Mouse (Mus musculus): ENCODE measurements around the gene Svop. TPM values are rescaled to one million over a fixed set of nuclear protein-coding genes. Genes with fewer than 3 reads are reported as not detected.

Gene Svop
- polyA plus RNA-seq, 1 experiment from 2014 or later = 8.9 TPM

DNA sequence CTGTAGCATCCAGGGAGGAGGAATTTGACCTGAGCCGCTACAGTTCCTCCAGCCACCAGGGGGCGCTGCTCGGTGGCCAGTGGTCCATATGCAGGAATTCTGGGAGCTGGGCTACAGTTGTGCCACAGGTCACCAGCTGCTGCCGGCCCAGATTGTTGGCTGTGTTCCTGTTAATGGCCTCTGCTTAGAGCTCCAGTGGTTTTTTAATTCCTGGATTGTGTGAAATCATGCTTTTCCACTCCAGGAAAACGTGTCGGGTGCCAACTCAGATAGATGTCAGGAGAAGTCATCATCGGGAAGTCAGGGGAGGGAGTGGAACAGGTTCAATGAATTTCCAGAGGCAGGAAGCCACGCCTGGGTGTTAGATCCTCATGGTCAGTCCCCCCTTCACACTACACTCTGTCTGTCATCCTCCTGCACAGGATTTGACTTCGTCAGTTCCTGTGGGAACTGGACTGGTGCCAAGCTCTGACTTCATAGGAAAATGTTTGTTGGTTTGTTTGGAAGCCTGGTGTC is 39.1 kb downstream of the Svop start:
- Histone ChIP-seq H3K4me3 (peak overlapping the region; percentile 22; the same call in 1 of the 2 replicates), H3K9me3 (replicated peaks) (no peaks in the 10 kb centered on the region), H3K4me1 (peaks cover 14% of the 10 kb centered on the region), H3K27me3 (ENCODE audit: low read depth, poor library complexity, severe bottlenecking) (no peaks in the 10 kb centered on the region), H3K36me3 (no peaks in the 10 kb centered on the region), H3K27ac (replicated peaks) (peak overlapping the region; percentile 67)
- DNase-seq (ENCODE audit: low spot score) = peak; percentile 77
- WGBS = 35% methylated on average over 9 of the region's 9 CpGs

DNA sequence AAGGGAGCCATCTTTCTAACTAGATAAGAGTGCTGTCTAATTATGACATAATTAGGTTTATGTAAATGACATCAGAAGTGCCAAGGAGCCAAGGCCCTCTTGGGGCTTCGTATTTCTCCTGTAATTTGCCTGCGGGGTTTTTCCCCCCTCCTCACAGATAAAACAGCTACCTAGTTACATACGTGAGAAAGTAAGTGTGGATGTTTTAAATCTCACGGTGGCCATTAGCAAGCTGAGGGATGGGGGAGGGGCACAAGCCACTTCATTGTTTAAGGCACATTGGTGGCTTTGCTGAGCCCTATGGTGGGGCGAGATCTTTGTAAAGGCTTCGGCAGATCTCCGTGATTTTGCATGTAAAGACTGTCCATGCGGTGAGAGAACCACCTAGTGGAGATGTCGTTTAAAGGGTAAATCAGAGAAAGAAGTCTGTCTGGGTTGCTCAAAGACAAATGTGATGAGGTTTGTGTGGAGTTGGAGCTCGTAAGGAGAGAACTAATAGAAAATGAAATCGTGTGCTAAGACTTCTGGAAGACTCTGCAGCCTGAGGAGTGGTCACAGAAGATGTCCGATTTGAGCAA is 42.5 kb downstream of the Svop start:
- no peaks in the 10 kb centered on the region for H3K9me3 ChIP-seq (replicated peaks)
- H3K4me1 ChIP-seq = peaks cover 14% of the 10 kb centered on the region
- H3K4me3 ChIP-seq = no peak overlapping the region
- H3K27me3 ChIP-seq (ENCODE audit: low read depth, poor library complexity, severe bottlenecking) = 0 out of 2 replicates have a peak, but pooled peaks cover 3% of the 10 kb centered on the region
- no peaks in the 10 kb centered on the region for H3K36me3 ChIP-seq
- 71% methylated on average over 12 of the region's 12 CpGs for WGBS
- H3K27ac ChIP-seq (replicated peaks) = no peak overlapping the region
- DNase-seq (ENCODE audit: low spot score) = no peak

DNA sequence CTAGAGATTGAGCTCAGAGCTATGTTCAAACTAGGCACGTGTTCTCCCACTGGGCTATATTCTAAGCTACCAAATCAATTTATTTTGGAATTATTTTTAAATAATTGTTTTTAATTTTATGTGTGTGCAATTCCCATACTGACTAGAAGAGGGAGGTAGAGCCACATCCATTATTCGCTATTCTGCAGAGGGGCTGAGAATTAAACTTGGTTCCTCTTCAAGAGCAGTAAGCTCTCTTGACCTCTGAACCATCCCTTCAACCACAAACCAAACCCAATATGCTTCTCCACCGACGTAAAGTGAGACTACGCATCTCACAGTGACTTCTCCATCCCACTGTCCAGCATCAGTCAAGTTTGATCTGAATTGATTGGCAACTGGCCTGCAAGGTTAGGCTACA is 44.2 kb downstream of the Svop start:
- no peak for DNase-seq (ENCODE audit: low spot score)
- no peak overlapping the region for H3K27ac ChIP-seq (replicated peaks)
- H3K4me3 ChIP-seq = no peak overlapping the region
- H3K4me1 ChIP-seq = peaks cover 12% of the 10 kb centered on the region
- peaks cover 7% of the 10 kb centered on the region; the same call in 1 of the 2 replicates for H3K27me3 ChIP-seq (ENCODE audit: low read depth, poor library complexity, severe bottlenecking)
- no peaks in the 10 kb centered on the region for H3K36me3 ChIP-seq
- WGBS = 83% methylated on average over 5 of the region's 5 CpGs
- H3K9me3 ChIP-seq (replicated peaks) = no peaks in the 10 kb centered on the region

- Histone ChIP-seq H3K27ac (replicated peaks) (no peak overlapping the region), H3K4me3 (no peak overlapping the region), H3K27me3 (ENCODE audit: low read depth, poor library complexity, severe bottlenecking) (peaks cover 7% of the 10 kb centered on the region; the same call in 1 of the 2 replicates), H3K4me1 (peaks cover 9% of the 10 kb centered on the region), H3K9me3 (replicated peaks) (no peaks in the 10 kb centered on the region), H3K36me3 (no peaks in the 10 kb centered on the region)
- WGBS = 57% methylated on average over 3 of the region's 3 CpGs
- DNase-seq (ENCODE audit: low spot score) = no peak
These were observed 44.8 kb downstream of the Svop start for GRCm38 (mm10) chr5:114046604-114047003.

- no peaks in the 10 kb centered on the region for H3K9me3 ChIP-seq (replicated peaks)
- H3K4me1 ChIP-seq = peaks cover 13% of the 10 kb centered on the region
These were observed 45.2 kb downstream of the Svop start for GRCm38 (mm10) chr5:114046151-114046550.

GRCm38 (mm10) chr5:114045134-114045533 is 46.2 kb downstream of the Svop start:
- Histone ChIP-seq H3K27me3 (ENCODE audit: low read depth, poor library complexity, severe bottlenecking) (peaks cover 14% of the 10 kb centered on the region; the same call in 1 of the 2 replicates), H3K27ac (replicated peaks) (no peak overlapping the region), H3K9me3 (replicated peaks) (no peaks in the 10 kb centered on the region), H3K4me3 (no peak overlapping the region), H3K36me3 (no peaks in the 10 kb centered on the region), H3K4me1 (peaks cover 21% of the 10 kb centered on the region)
- no peak for DNase-seq (ENCODE audit: low spot score)
- 80% methylated on average over 1 of the region's 1 CpGs for WGBS

More at GRCm38 (mm10) chr5:114046151-114046550, 45.2 kb downstream of the Svop start:
- Histone ChIP-seq H3K27ac (replicated peaks) (no peak overlapping the region), H3K27me3 (ENCODE audit: low read depth, poor library complexity, severe bottlenecking) (peaks cover 7% of the 10 kb centered on the region; the same call in 1 of the 2 replicates), H3K4me3 (no peak overlapping the region), H3K36me3 (no peaks in the 10 kb centered on the region)
- no peak for DNase-seq (ENCODE audit: low spot score)
- 85% methylated on average over 3 of the region's 3 CpGs for WGBS

DNA sequence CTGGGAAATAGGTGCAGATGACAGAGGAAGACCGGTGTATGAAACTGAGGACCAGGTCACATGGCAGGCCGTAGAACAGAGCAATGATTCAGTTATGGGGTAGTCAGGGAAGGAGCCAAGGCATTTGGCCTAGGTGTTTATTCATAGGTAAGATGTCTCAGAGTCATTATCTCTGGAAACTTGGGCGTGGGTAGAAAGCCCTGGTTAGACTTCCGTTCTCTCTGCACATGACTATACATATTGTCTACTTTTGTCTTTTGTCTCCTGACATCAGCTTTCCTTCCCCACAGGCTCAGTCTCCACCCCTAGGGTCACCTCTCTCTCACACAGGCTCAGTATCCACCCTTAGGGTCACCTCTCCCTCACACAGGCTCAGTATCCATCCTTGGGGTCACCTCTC is 47.6 kb downstream of the Svop start:
- H3K27ac ChIP-seq (replicated peaks) = no peak overlapping the region
- DNase-seq (ENCODE audit: low spot score) = no peak
- WGBS = 90% methylated on average over 4 of the region's 4 CpGs
- H3K4me1 ChIP-seq = peaks cover 21% of the 10 kb centered on the region
- H3K9me3 ChIP-seq (replicated peaks) = no peaks in the 10 kb centered on the region
- no peak overlapping the region for H3K4me3 ChIP-seq
- no peaks in the 10 kb centered on the region for H3K36me3 ChIP-seq
- peaks cover 14% of the 10 kb centered on the region; the same call in 1 of the 2 replicates for H3K27me3 ChIP-seq (ENCODE audit: low read depth, poor library complexity, severe bottlenecking)

DNA sequence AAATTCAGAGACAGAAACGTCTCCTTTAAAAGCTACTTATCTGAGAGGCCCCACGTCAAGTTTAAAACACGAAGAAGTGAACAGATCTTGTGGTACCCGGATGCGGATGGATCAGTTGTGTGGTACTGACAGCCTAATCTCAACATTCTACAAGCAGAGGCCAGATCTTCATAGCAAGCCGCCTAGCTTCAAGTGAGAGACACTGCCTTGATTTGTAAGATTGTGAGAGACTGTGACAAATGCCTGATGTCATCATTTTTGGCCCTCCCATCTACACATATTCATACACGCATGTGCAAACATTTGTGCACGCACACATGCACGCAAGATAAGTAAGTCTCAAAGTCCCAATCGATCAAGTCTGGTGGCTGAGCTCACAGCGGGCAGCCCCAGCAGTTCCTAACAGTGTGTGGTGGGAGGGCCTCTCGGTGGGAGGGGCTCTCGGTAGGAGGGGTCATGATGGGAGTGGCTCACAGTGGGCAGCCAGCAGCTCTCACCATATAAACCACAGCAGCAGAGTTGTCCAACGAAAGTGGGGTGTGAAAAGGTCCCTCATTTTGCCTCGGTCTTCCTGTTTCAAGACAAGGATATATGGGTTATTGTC is 49.9 kb downstream of the Svop start:
- H3K36me3 ChIP-seq = no peaks in the 10 kb centered on the region
- peaks cover 14% of the 10 kb centered on the region; the same call in 1 of the 2 replicates for H3K27me3 ChIP-seq (ENCODE audit: low read depth, poor library complexity, severe bottlenecking)
- no peak overlapping the region for H3K27ac ChIP-seq (replicated peaks)
- no peak overlapping the region for H3K4me3 ChIP-seq
- WGBS = 25% methylated on average over 15 of the region's 15 CpGs
- no peaks in the 10 kb centered on the region for H3K9me3 ChIP-seq (replicated peaks)
- peak; percentile 26 for DNase-seq (ENCODE audit: low spot score)
- peaks cover 15% of the 10 kb centered on the region for H3K4me1 ChIP-seq

DNA sequence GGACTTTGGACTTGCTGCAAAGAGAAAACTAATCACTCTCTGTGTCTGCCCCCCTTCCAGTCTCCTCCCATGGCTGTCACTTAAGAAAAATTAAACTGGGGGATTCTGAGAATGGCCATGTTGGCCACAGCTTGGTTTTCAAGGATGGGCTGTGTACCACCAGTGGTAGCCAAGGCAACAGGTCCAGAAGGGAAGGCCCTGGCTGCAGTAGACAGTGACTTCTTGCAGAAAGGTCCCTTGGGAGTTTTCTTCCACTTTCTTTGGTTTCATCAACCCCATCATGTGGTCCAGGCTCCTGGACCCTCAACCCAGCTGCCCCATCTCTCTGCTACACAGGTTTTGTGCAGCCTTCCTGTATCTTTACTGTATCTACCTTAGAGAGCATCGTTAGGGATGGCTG is 50.5 kb downstream of the Svop start:
- WGBS = 76% methylated on average over 1 of the region's 1 CpGs
- H3K9me3 ChIP-seq (replicated peaks) = no peaks in the 10 kb centered on the region
- no peak for DNase-seq (ENCODE audit: low spot score)
- H3K4me3 ChIP-seq = no peak overlapping the region
- H3K27ac ChIP-seq (replicated peaks) = no peak overlapping the region
- H3K4me1 ChIP-seq = peaks cover 20% of the 10 kb centered on the region
- H3K36me3 ChIP-seq = no peaks in the 10 kb centered on the region
- peaks cover 14% of the 10 kb centered on the region; the same call in 1 of the 2 replicates for H3K27me3 ChIP-seq (ENCODE audit: low read depth, poor library complexity, severe bottlenecking)

DNA sequence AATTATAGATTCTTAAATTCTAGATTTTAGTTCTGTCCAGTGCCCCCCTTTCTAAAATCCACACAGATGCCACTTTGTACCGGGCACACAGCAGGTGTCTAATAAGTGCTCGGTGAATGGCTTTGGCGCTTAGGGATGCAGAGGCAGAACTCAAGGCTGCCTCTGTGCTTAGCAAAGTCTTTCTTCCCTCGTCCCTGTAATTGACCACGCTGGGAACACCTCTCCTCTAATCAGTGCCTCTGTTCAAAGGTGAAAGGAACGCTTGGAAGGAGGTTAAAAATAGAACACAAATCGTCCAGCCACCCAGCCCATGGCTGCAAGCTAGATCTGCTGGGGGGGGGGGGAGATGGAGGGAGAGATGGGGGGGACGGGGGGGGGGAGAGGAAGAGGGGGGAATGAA is 50.9 kb downstream of the Svop start:
- DNase-seq (ENCODE audit: low spot score) = no peak
- Histone ChIP-seq H3K27me3 (ENCODE audit: low read depth, poor library complexity, severe bottlenecking) (peaks cover 14% of the 10 kb centered on the region; the same call in 1 of the 2 replicates), H3K27ac (replicated peaks) (no peak overlapping the region), H3K36me3 (no peaks in the 10 kb centered on the region), H3K9me3 (replicated peaks) (no peaks in the 10 kb centered on the region), H3K4me1 (peaks cover 23% of the 10 kb centered on the region), H3K4me3 (no peak overlapping the region)
- 34% methylated on average over 8 of the region's 8 CpGs for WGBS

- no peak for DNase-seq (ENCODE audit: low spot score)
These were observed 56.3 kb downstream of the Svop start for GRCm38 (mm10) chr5:114035111-114035510.

GRCm38 (mm10) chr5:114034393-114034792 is 57.0 kb downstream of the Svop start:
- H3K9me3 ChIP-seq (replicated peaks) = 0 out of 2 replicates have a peak, but pooled peaks cover 4% of the 10 kb centered on the region
- 0 out of 2 replicates have a peak overlapping the region, but pooled peaks have one; percentile 3 for H3K27ac ChIP-seq (replicated peaks)
- no peak for DNase-seq (ENCODE audit: low spot score)
- H3K4me3 ChIP-seq = no peak overlapping the region
- 83% methylated on average over 7 of the region's 7 CpGs for WGBS
- H3K36me3 ChIP-seq = 0 out of 2 replicates have a peak, but pooled peaks cover 2% of the 10 kb centered on the region
- H3K27me3 ChIP-seq (ENCODE audit: low read depth, poor library complexity, severe bottlenecking) = no peaks in the 10 kb centered on the region
- H3K4me1 ChIP-seq = peaks cover 31% of the 10 kb centered on the region

More at GRCm38 (mm10) chr5:114035111-114035510, 56.3 kb downstream of the Svop start:
- no peak overlapping the region for H3K4me3 ChIP-seq
- H3K36me3 ChIP-seq = 0 out of 2 replicates have a peak, but pooled peaks cover 2% of the 10 kb centered on the region
- WGBS = 50% methylated on average over 10 of the region's 10 CpGs
- H3K27me3 ChIP-seq (ENCODE audit: low read depth, poor library complexity, severe bottlenecking) = no peaks in the 10 kb centered on the region
- H3K4me1 ChIP-seq = peaks cover 24% of the 10 kb centered on the region
- 0 out of 2 replicates have a peak, but pooled peaks cover 4% of the 10 kb centered on the region for H3K9me3 ChIP-seq (replicated peaks)
- no peak overlapping the region for H3K27ac ChIP-seq (replicated peaks)

Data from midbrain, embryonic 10.5 days (tissue).